Mouse (Mus musculus) cerebellum, adult 2 months (tissue): ENCODE measurements around the gene Kdelc2. TPM values are rescaled to one million over a fixed set of nuclear protein-coding genes. Genes with fewer than 3 reads are reported as not detected.

Source experiments
- DNase-seq, 2 experiments: peaks; one replicate each; pipeline ENCODE4 v3.0.0; 2021
- H3K27ac ChIP-seq: fragments of 200-500 bp; 2 replicates; pipeline ENCODE4 v1.5.1; 2012; ENCODE audit warnings: low read length, control low read depth, inconsistent platforms; ENCODE audit not compliant: insufficient read depth
- H3K27me3 ChIP-seq: fragments of 200-500 bp; 2 replicates; pipeline ENCODE4 v1.6.1; 2012; ENCODE audit warnings: inconsistent platforms, mild to moderate bottlenecking, low read length, moderate library complexity; ENCODE audit not compliant: control insufficient read depth, insufficient read depth
- H3K4me1 ChIP-seq: fragments of 200-500 bp; 2 replicates; pipeline ENCODE4 v1.6.1; 2011; ENCODE audit warnings: low read length; ENCODE audit not compliant: control insufficient read depth, insufficient read depth
- H3K4me3 ChIP-seq: fragments of 200-500 bp; replicated peaks from 2 replicates; pipeline ENCODE3; 2011; ENCODE audit warnings: mild to moderate bottlenecking, low read depth, low read length, control low read depth; ENCODE audit not compliant: insufficient read depth
- CTCF ChIP-seq: fragments of 200-500 bp; IDR thresholded peaks from 2 replicates; pipeline ENCODE4 v1.5.1; 2011; ENCODE audit warnings: low read depth, mild to moderate bottlenecking, control low read depth, low read length, moderate library complexity, borderline replicate concordance; ENCODE audit not compliant: insufficient read depth
- POLR2A ChIP-seq: fragments of 200-500 bp; IDR thresholded peaks from 2 replicates; pipeline ENCODE4 v1.6.1; 2011; ENCODE audit warnings: low read length, control low read depth, borderline replicate concordance; ENCODE audit not compliant: insufficient read depth
- WGBS: fragments of 180-500 bp; shearing (Covaris S2); methylation state at CpG from one replicate; pipeline ENCODE4 v1.1.7; 2018; 5-methylcytosine and 5-hydroxymethylcytosine counted together
- polyA plus RNA-seq: library from polyadenylated mRNA; depleted of rRNA; stranded (reverse); fragments of >200 nt; gene quantifications from 2 replicates; pipeline ENCODE4 v1.2.3, GENCODE M21; 2012

The Kdelc2 gene
- polyA plus RNA-seq, 1 experiment: 3.5 TPM

DNA sequence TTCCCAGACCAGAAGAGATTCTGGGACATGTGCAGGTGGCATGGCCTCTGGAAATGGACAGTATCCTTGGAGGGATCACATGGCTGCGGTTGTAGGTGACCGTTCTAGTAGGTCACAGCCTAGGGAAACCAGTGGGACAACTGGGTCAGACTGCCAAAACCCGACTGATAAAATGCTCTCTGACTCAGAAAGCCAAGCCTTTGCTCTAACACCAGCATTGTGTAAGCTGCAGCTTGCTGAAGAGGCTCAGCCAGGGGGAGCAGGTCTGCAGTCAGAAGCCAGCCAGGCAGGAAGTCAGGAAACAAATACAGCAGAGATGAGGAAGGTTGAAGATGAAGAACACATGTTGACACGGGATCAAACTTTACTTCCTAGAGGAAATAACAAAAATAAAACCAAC is 7.9 kb upstream of the Kdelc2 start:
- Histone ChIP-seq H3K4me3 (no peak overlapping the region), H3K27me3 (no peaks in the 10 kb centered on the region), H3K27ac (no peak overlapping the region), H3K4me1 (peaks cover 9% of the 10 kb centered on the region)
- no peak for TF ChIP-seq CTCF
- no peak for TF ChIP-seq POLR2A
- no peak for DNase-seq
- WGBS: 41% methylated on average over 4 of the region's 4 CpGs

DNA sequence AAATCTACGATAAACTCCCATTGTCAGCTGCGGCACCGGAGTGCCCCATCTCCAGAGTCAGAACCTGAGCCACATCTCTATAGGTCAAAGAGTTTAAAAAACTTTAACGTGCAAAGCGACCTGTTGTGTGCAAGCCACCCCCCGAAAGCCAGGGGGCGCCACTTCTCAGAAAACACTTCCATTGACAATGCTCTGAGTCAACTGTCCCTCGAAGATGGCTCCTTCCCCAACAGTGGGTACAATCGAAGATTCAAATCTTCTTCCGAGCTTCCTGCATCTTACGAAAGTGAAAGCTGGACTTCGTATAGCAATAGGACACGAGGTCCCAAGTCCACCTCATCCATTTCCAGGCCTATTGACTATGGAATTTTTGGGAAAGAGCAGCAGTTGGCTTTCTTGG is 7.0 kb upstream of the Kdelc2 start:
- Histone ChIP-seq H3K4me3 (no peak overlapping the region), H3K27ac (no peak overlapping the region; the same call in 1 of the 2 replicates), H3K4me1 (peaks cover 9% of the 10 kb centered on the region), H3K27me3 (no peaks in the 10 kb centered on the region)
- 85% methylated on average over 13 of the region's 13 CpGs for WGBS
- DNase-seq: no peak
- peak; percentile 41; the same call in 1 of the 2 replicates for TF ChIP-seq CTCF
- no peak for TF ChIP-seq POLR2A

DNA sequence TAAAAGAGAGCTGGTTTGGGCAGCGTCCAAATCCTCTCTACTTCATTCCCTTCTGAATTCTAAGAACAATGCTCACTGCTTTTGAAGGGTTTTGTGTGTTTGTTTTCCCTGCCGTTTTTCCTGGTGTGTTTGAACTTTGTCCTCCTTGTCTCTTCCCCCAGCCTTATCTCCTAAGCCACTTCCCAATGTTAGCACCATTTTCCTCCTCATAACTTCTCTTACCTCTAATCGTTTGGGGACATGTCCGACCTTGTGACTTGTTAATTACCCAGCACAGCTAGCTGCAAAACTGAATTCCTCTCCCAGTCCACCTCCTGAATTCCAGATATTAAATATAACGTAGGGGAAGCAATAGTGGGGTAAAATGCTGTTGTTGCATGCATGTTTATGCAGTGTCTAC is 6.2 kb upstream of the Kdelc2 start:
- H3K4me3 ChIP-seq: no peak overlapping the region
- H3K27me3 ChIP-seq: no peaks in the 10 kb centered on the region
- peak overlapping the region; percentile 19; the same call in 1 of the 2 replicates for H3K27ac ChIP-seq
- 66% methylated on average over 5 of the region's 5 CpGs for WGBS
- TF ChIP-seq POLR2A (no peak), CTCF (no peak)
- DNase-seq: no peak
- peaks cover 9% of the 10 kb centered on the region for H3K4me1 ChIP-seq

DNA sequence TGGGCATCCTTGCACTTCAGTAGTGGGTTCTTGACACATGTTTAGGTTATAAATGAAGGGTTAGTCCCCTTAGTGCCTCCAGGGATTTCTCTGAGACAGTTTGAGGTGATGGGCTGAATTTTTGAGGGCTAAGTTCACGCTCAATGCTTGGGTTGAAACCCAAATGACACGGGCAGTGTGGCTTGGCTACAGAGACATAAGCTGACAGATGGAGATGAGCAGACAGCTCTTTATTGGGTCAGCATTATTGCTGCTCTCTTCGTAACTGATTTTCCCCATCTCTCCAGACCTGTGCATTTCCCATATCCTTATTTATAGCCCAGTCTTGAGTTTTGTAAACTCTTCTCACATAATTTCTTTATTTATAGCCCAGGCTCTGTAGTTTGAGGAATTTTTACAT is 5.7 kb upstream of the Kdelc2 start:
- no peaks in the 10 kb centered on the region for H3K27me3 ChIP-seq
- peaks cover 9% of the 10 kb centered on the region for H3K4me1 ChIP-seq
- TF ChIP-seq CTCF (no peak), POLR2A (no peak)
- no peak overlapping the region for H3K4me3 ChIP-seq
- DNase-seq: peak in 1 of 2 experiments; percentile 51
- WGBS: 8% methylated on average over 3 of the region's 3 CpGs
- H3K27ac ChIP-seq: 0 out of 2 replicates have a peak overlapping the region, but pooled peaks have one; percentile 19

DNA sequence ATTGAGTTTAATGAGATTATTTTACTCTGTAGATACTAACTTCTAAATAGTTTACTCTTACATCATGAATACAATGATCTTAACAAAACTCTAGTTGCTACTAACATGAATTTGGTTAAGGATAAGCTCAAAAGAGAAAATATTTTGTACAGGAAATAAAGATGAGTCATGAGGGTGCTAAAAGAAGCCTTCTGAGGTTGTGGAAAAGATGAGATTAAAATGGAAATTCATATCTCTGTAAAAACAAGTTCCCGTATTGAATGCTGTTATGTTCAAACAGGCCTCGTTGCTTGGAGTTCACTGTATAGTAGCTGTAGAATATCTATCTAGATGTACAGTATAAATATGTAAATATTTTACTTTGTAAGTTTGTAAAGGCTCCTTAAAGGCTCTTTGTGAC is 3.2 kb upstream of the Kdelc2 start:
- H3K27me3 ChIP-seq: no peaks in the 10 kb centered on the region
- TF ChIP-seq CTCF (no peak), POLR2A (no peak)
- peaks cover 9% of the 10 kb centered on the region for H3K4me1 ChIP-seq
- H3K27ac ChIP-seq: no peak overlapping the region
- H3K4me3 ChIP-seq: no peak overlapping the region
- WGBS: 88% methylated on average over 2 of the region's 2 CpGs
- DNase-seq: no peak

DNA sequence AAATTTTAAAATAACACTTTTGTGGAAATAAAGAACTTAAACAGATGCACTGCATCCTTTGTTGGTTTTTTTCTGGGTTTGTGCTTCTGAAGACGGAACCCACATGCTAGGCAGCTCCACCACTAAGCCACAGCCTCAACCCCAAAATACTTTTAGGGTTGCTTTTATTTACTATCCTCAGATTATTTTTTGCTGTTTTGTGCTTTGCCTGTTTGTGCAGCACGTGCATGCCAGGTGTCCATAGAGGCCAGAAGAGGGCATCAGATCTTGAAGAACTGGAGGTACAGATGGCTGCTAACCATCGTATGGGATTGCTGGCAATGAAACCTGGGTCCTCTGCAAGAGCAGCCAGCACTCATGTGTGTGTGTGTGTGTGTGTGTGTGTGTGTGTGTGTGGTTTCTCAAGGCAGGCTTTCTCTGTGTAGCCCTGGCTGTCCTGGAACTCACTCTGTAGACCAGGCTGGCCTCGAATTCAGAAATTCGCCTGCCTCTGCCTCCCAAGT is 2.7 kb upstream of the Kdelc2 start:
- 55% methylated on average over 5 of the region's 5 CpGs for WGBS
- TF ChIP-seq CTCF (peak; percentile 23; the same call in 1 of the 2 replicates), POLR2A (no peak)
- Histone ChIP-seq H3K27ac (no peak overlapping the region), H3K27me3 (no peaks in the 10 kb centered on the region), H3K4me1 (peaks cover 9% of the 10 kb centered on the region), H3K4me3 (no peak overlapping the region)
- peak in 1 of 2 experiments; percentile 68 for DNase-seq

DNA sequence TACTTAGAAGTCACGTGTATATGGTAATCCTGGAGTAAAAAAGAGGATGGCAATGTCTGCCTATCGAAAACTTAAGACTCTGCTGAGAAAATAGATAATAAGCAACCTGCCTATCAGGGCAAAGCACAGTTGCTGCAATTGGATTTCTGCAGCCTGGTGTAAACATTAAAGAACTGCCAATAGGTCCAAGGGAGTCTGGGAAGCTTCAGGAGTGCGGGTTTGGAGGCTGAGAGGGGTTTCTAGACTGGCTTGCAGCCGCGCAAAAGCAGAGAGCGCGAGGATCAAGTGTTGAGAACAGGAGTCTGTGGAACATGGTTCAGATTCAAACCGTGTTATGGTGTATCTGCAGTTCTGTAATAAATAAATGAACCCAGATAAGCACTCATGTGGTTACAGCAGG is 1.0 kb downstream of the Kdelc2 start:
- H3K4me1 ChIP-seq: no peaks in the 10 kb centered on the region
- no peak overlapping the region for H3K27ac ChIP-seq
- TF ChIP-seq CTCF (no peak), POLR2A (no peak)
- DNase-seq: no peak
- no peaks in the 10 kb centered on the region for H3K27me3 ChIP-seq
- peak overlapping the region; percentile 81 for H3K4me3 ChIP-seq
- 6% methylated on average over 8 of the region's 8 CpGs for WGBS

DNA sequence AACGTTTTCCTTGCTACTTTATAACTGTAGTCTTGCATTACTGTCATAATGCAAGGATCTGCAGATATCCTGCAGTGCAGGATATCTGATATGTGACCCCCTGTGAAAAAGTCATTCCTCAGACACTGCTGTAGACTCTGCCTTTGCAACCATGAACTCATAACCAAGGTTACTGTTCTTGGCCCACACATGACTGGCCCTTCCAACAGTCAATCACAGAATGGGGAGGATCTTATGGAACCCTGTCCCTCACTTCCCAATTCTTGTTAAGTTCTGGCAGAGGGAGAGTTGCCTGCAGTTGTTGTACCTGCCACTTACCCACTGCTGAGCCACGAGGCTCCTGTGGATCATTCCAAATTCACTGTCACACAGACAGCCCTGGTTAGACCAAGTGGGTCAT is 3.6 kb downstream of the Kdelc2 start:
- Histone ChIP-seq H3K4me1 (no peaks in the 10 kb centered on the region), H3K27ac (no peak overlapping the region), H3K4me3 (no peak overlapping the region), H3K27me3 (no peaks in the 10 kb centered on the region)
- 76% methylated on average over 2 of the region's 2 CpGs for whole genome bisulfite sequencing
- DNase-seq: no peak
- TF ChIP-seq POLR2A (no peak), CTCF (no peak)
